Mouse (Mus musculus) lung, embryonic 14.5 days (tissue): ENCODE results near the gene Myh7b. TPM values are rescaled to one million over a fixed set of nuclear protein-coding genes. Genes with fewer than 3 reads are reported as not detected.

Source experiments
- ATAC-seq: fragments of 200-750 bp; cut with Nextera tagmentation; 2 replicates; pipeline ENCODE4 v1.8.0; 2017; ENCODE audit warnings: mild to moderate bottlenecking, moderate TSS enrichment, moderate library complexity; ENCODE audit not compliant: insufficient read depth
- DNase-seq: peaks from one replicate; pipeline ENCODE4 v3.0.0-alpha.2; 2015
- H3K27ac ChIP-seq: fragments of 300-500 bp; sonication (generic); 2 replicates; pipeline ENCODE4 v1.5.1; 2014; ENCODE audit warnings: low read depth, mild to moderate bottlenecking, moderate library complexity
- H3K27me3 ChIP-seq: fragments of 300-500 bp; sonication (generic); 2 replicates; pipeline ENCODE4 v1.6.1; 2014; ENCODE audit warnings: low read length, control low read depth; ENCODE audit not compliant: insufficient read depth
- H3K36me3 ChIP-seq: fragments of 300-500 bp; sonication (generic); 2 replicates; pipeline ENCODE4 v1.6.1; 2014; ENCODE audit warnings: control low read depth; ENCODE audit not compliant: insufficient read depth
- H3K4me1 ChIP-seq: fragments of 300-500 bp; sonication (generic); 2 replicates; pipeline ENCODE4 v1.6.1; 2014; ENCODE audit warnings: antibody characterized with exemption, control low read depth; ENCODE audit not compliant: insufficient read depth
- H3K4me2 ChIP-seq: fragments of 300-500 bp; sonication (generic); 2 replicates; pipeline ENCODE4 v1.6.1; 2014; ENCODE audit warnings: mild to moderate bottlenecking
- H3K4me3 ChIP-seq: fragments of 300-500 bp; sonication (generic); 2 replicates; pipeline ENCODE4 v1.5.1; 2014; ENCODE audit warnings: low read depth, low read length
- H3K9ac ChIP-seq: fragments of 300-500 bp; sonication (generic); 2 replicates; pipeline ENCODE4 v1.6.1; 2014
- H3K9me3 ChIP-seq: fragments of 300-500 bp; sonication (generic); 2 replicates; pipeline ENCODE4 v1.6.1; 2016; ENCODE audit warnings: low read depth, low read length, control low read depth
- CTCF ChIP-seq: IDR thresholded peaks from 2 replicates; pipeline ENCODE4 v1.5.1; 2016; ENCODE audit warnings: antibody characterized with exemption, low read depth
- WGBS: fragments of 180-500 bp; shearing (Covaris S2); extraction: QIAGEN DNeasy Blood & Tissue Kit; methylation state at CpG from one replicate; pipeline ENCODE4 v1.1.7; 2014; 5-methylcytosine and 5-hydroxymethylcytosine counted together
- polyA plus RNA-seq: library from polyadenylated mRNA; unstranded; fragments of >200 nt; fragmentation: Nextera tagmentation; extraction: Ambion mirVana; gene quantifications from 2 replicates; pipeline ENCODE4 v1.2.1, GENCODE M21; 2014

Myh7b gene
- polyA plus RNA-seq, 1 experiment from 2014 or later = 0.36 TPM

DNA sequence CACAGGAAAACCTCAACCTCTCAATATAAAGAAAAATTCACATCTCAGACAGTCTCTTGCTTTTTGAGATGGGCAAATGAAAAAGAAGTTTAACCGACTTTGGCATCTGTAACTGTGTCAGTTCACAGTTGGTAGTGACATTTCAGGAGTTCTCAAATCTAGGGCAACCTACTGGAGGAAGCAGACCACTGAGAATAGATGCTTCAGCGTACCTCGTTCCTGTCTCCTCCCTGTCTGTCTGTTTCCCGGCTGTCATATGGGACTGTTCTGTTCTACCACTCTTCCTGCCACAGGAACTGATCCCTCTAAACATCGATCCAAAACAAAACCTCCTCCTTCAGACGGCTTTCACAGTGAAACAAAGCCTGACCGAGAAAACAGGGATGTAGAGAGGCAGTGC, 34.7 kb downstream of the Myh7b start:
- WGBS = 89% methylated on average over 7 of the region's 7 CpGs
- no peak overlapping the region for H3K9ac ChIP-seq
- H3K27ac ChIP-seq = no peak overlapping the region
- no peak overlapping the region for H3K4me2 ChIP-seq
- ATAC-seq (no peak), DNase-seq (no peak)
- H3K4me1 ChIP-seq = no peaks in the 10 kb centered on the region
- H3K4me3 ChIP-seq = no peak overlapping the region
- no peaks in the 10 kb centered on the region for H3K27me3 ChIP-seq
- H3K36me3 ChIP-seq = peaks cover 76% of the 10 kb centered on the region
- H3K9me3 ChIP-seq = no peaks in the 10 kb centered on the region
- no peak for TF ChIP-seq CTCF

DNA sequence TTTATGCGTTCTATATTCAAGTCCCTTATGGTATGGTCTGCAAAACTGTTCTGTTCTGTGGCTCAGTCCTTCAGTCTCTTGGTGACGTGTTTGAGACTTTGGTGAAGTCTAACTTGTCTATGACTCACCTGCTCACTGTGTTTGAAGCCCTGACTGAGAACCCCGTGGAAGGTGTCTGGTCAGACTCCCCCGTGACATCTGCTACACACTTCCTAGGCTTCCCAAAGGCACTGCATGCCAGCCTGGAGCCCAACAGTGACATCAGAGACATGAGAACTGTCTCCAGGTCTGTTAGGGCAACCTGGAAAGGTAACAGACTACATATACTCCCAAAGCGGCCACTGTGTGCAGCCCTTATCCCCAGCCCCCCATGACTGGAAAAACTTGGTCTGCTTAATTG, 41.6 kb downstream of the Myh7b start:
- 89% methylated on average over 5 of the region's 5 CpGs for WGBS
- Histone ChIP-seq H3K27ac (no peak overlapping the region), H3K4me3 (no peak overlapping the region), H3K9ac (no peak overlapping the region), H3K4me1 (no peaks in the 10 kb centered on the region), H3K27me3 (no peaks in the 10 kb centered on the region), H3K4me2 (no peak overlapping the region), H3K36me3 (peaks cover 89% of the 10 kb centered on the region), H3K9me3 (no peaks in the 10 kb centered on the region)
- ATAC-seq (no peak), DNase-seq (no peak)
- no peak for TF ChIP-seq CTCF

DNA sequence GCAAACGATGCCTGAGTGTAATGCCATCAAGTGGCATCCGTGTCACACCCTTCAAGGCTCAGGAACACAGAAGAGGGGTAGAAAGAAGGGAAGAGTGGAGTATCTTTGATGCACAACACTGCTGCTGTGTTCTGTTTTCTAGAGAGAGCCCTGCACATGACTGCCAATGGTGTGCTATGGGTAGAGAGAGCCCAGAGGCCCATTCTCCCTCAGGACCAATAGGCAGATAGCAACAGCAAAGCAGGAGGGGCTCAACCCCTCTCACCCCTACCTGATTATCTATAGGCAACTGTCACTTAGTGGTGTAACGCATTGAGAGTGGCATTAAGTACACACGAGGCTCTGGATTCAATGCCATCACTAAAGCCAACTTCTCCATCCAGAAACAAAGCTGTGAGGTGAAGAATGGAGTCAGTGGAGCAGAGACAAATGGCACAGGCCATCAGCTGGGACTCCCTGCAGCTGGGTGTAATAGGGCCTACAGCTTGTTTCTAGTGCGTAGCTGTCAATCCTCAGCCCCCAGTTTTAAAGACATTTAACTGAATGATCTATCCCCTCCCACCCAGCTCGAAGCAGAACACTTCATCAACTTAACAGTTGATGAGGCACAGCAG, 44.9 kb downstream of the Myh7b start:
- no peak overlapping the region for H3K27ac ChIP-seq
- ATAC-seq = no peak

DNA sequence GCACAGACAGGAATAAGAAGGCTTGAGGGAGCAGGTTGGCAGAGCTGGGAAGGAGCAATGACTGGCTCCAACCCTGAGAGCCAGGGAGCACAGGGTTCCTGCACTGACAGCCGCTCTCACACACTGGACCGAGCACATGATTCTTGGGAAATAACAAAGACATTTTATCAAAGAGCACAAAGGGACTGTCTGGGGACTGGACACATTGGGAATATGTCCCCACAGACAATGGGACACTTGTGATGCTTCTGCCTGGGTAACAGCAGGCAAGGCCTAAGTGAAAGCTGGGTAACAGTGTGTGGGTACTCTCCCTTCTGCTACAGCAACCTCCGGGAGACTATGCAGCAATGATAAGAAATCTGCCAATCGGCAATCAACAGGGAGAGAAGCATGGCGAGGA, 51.4 kb downstream of the Myh7b start:
- ATAC-seq (no peak), DNase-seq (no peak)
- Histone ChIP-seq H3K9me3 (no peaks in the 10 kb centered on the region), H3K4me3 (no peak overlapping the region), H3K27me3 (no peaks in the 10 kb centered on the region), H3K4me1 (no peaks in the 10 kb centered on the region), H3K36me3 (peaks cover 87% of the 10 kb centered on the region), H3K27ac (no peak overlapping the region), H3K9ac (no peak overlapping the region), H3K4me2 (no peak overlapping the region)
- WGBS = 93% methylated on average over 5 of the region's 5 CpGs
- TF ChIP-seq CTCF = no peak

More for the DNA sequence above, 44.9 kb downstream of the Myh7b start:
- Histone ChIP-seq H3K4me3 (no peak overlapping the region), H3K36me3 (peaks cover 84% of the 10 kb centered on the region), H3K9me3 (no peaks in the 10 kb centered on the region), H3K4me2 (no peak overlapping the region), H3K9ac (no peak overlapping the region), H3K27me3 (no peaks in the 10 kb centered on the region), H3K4me1 (no peaks in the 10 kb centered on the region)
- no peak for DNase-seq
- TF ChIP-seq CTCF = no peak
- WGBS = 81% methylated on average over 6 of the region's 6 CpGs

DNA sequence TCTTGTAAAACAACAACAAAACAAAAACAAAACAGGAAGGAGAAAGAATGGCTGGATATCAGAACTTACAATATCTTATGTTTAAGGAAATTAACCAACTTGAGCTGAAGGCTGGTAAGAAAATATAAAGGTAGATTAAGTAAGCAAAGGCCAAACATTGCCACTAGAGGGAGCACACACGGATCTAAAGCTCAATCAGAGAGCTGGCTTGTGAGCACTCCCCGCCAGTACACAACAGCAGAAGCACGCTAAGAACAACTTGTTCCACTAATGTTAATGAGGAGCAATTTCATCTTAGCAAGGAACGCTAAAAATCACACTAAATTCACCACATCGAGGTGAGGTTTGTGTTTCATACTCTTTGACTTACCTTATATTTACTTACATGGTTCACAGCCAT, 52.1 kb downstream of the Myh7b start:
- 26% methylated on average over 5 of the region's 5 CpGs for WGBS
- Histone ChIP-seq H3K4me1 (no peaks in the 10 kb centered on the region), H3K36me3 (peaks cover 84% of the 10 kb centered on the region), H3K4me3 (no peak overlapping the region), H3K9me3 (no peaks in the 10 kb centered on the region), H3K4me2 (no peak overlapping the region), H3K27me3 (no peaks in the 10 kb centered on the region), H3K9ac (no peak overlapping the region), H3K27ac (no peak overlapping the region)
- DNase-seq (peak; percentile 88), ATAC-seq (no peak)
- TF ChIP-seq CTCF = peak; percentile 69

DNA sequence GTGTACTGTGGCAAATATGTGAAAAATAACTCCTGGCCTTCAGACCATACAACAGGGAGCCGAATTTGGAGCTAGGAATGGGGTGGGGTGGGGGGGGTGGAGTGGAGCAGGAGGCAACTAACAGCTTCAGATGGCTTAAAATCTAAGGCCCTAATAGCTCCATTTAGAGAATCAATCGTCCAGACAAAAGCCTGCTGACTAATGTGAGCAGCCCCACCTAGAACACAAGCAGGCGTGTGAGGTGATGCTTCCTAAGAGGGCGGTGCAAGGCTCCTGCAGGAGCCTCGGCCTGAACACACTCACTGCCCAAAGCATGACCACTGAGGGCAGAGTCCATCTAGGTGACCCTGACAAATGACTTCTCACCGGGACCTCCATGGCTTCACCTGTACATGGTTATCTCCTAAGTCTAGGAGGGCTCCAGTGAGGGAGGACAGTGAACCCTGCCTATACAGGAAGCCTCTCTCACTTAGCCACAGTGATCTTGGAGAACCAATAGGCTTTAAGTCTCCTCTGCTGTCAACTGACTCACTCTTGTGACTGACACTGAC, 53.0 kb downstream of the Myh7b start:
- no peak for ATAC-seq
- H3K4me1 ChIP-seq = no peaks in the 10 kb centered on the region
- no peak overlapping the region for H3K4me3 ChIP-seq
- H3K36me3 ChIP-seq = peaks cover 85% of the 10 kb centered on the region
- H3K4me2 ChIP-seq = no peak overlapping the region
- WGBS = 75% methylated on average over 6 of the region's 6 CpGs
- H3K27me3 ChIP-seq = no peaks in the 10 kb centered on the region
- H3K9me3 ChIP-seq = no peaks in the 10 kb centered on the region
- TF ChIP-seq CTCF = no peak
- H3K27ac ChIP-seq = no peak overlapping the region
- H3K9ac ChIP-seq = no peak overlapping the region
- DNase-seq = no peak

DNA sequence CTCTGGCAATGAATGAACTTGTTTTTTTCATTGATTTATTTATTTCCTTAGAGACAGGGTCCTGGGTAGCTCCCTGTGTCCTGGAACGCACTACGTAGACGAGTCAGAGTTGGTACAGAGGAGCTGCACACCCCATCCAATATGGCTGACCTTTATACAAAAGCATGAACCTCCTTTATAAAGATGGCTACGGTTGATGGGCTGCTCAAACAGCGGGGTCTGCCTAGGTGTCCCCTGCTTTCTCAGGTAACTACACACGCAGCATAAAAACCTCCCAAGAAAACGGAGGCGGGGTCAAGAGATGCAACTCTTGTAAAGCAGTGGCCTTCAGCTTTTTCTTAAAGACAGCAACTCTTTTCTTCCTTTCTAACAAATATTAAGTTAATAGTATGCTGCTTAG, 56.9 kb downstream of the Myh7b start:
- whole genome bisulfite sequencing = 95% methylated on average over 8 of the region's 8 CpGs
- Histone ChIP-seq H3K27ac (no peak overlapping the region), H3K27me3 (no peaks in the 10 kb centered on the region), H3K4me2 (no peak overlapping the region), H3K4me3 (no peak overlapping the region), H3K36me3 (peaks cover 82% of the 10 kb centered on the region), H3K9me3 (no peaks in the 10 kb centered on the region), H3K9ac (no peak overlapping the region), H3K4me1 (no peaks in the 10 kb centered on the region)
- ATAC-seq (no peak), DNase-seq (no peak)
- no peak for TF ChIP-seq CTCF
